Mouse (Mus musculus) liver, adult 10 weeks (tissue): ENCODE measurements around the gene Fbh1. TPM values are rescaled to one million over a fixed set of nuclear protein-coding genes. Genes with fewer than 3 reads are reported as not detected.

Experiments used
- polyA plus RNA-seq: library from polyadenylated mRNA; stranded (reverse); fragments of 350-450 nt; fragmentation: Illumina TruSeq; extraction: RNeasy Lipid Tissue Mini Kit (QIAGEN cat#74804); gene quantifications from one replicate; pipeline ENCODE4 v1.2.3, GENCODE M21; 2014; ENCODE audit warnings: low read depth, low replicate concordance

The Fbh1 gene
- polyA plus RNA-seq, result 25.5 TPM

GRCm38 (mm10) chr2:11777091-11778068 lies at the start of gene Fbh1, which contains the start of gene Ankrd16:
Fbh1 (minus strand) TSS chr2:11777582.
Ankrd16 (plus strand) TSS chr2:11777876.

GRCm38 (mm10) chr2:11705201-11706025 lies 72.0 kb downstream of the Fbh1 start, which contains the start of gene Il15ra:
Il15ra (plus strand) TSS chr2:11705290.

Other genes starting within 250 kb of the Fbh1 start
- gene Pfkfb3, start 223.5 kb downstream of the Fbh1 start, polyA plus RNA-seq, result 2.0 TPM
- 118 TPM for gene Rbm17, start 173.4 kb downstream of the Fbh1 start, polyA plus RNA-seq
- gene Gm17490, start 151.3 kb downstream of the Fbh1 start, polyA plus RNA-seq, result not detected
- gene Il2ra, start 134.8 kb downstream of the Fbh1 start, polyA plus RNA-seq, result 0.16 TPM
- 47.1 TPM for gene Il15ra, start 72.3 kb downstream of the Fbh1 start, polyA plus RNA-seq
- 10.7 TPM for gene Ankrd16, start 294 bp upstream of the Fbh1 start, polyA plus RNA-seq